Mouse (Mus musculus) CH12.LX (cell line): ENCODE measurements around the gene Slc35e1. TPM values are rescaled to one million over a fixed set of nuclear protein-coding genes. Genes with fewer than 3 reads are reported as not detected.
A peak's percentile ranks its signal among the peaks of the same experiment; 100 is the strongest.

ENCODE experiments used
- DNase-seq: peaks from one replicate; pipeline ENCODE4 v3.0.0-alpha.2; 2013; ENCODE audit errors: extremely low read depth
- H3K27ac ChIP-seq: 2 replicates; pipeline ENCODE4 v1.5.1; 2012; ENCODE audit warnings: low read depth, mild to moderate bottlenecking, control low read depth, moderate library complexity; ENCODE audit not compliant: insufficient read depth
- H3K27me3 ChIP-seq: replicated peaks from 2 replicates; pipeline ENCODE3; 2012; ENCODE audit warnings: inconsistent platforms
- H3K36me3 ChIP-seq, 2 experiments: replicated peaks in 1 of 2; 2 replicates each; pipeline versions ENCODE3 to v1.6.1; 2012; ENCODE audit warnings: inconsistent platforms in 1 of 2, low read length in 1 of 2, mild to moderate bottlenecking in 1 of 2, mixed read lengths in 1 of 2, moderate library complexity in 1 of 2; ENCODE audit not compliant: control insufficient read depth in 1 of 2, insufficient read depth in 1 of 2
- H3K4me1 ChIP-seq, 2 experiments: 2 replicates each; pipeline ENCODE4 v1.6.1; 2012; ENCODE audit warnings: inconsistent platforms in 1 of 2, moderate library complexity in 1 of 2; ENCODE audit not compliant: insufficient read depth in 2 of 2, control insufficient read depth in 1 of 2
- H3K4me2 ChIP-seq: 2 replicates; pipeline ENCODE4 v1.6.1; 2012; ENCODE audit warnings: low read depth, mild to moderate bottlenecking, control low read depth; ENCODE audit not compliant: poor library complexity, insufficient read depth, severe bottlenecking
- H3K4me3 ChIP-seq, 3 experiments: fragments of 150-350 bp in 1 of 3; sonication (generic) in 1 of 3; replicated peaks in 1 of 3; 2 replicates each; pipeline versions ENCODE3 to v1.5.1; 2011 to 2012; ENCODE audit warnings: low read depth in 2 of 3, low read length in 2 of 3, mild to moderate bottlenecking in 2 of 3, moderate library complexity in 2 of 3, control low read depth in 1 of 3, improper control_type of control experiment in 1 of 3, inconsistent platforms in 1 of 3, mixed read lengths in 1 of 3; ENCODE audit not compliant: poor library complexity in 1 of 3
- H3K79me2 ChIP-seq: replicated peaks from 2 replicates; pipeline ENCODE4 v1.6.1; 2012; ENCODE audit warnings: mild to moderate bottlenecking, moderate library complexity; ENCODE audit not compliant: control insufficient read depth, poor library complexity, insufficient read depth, severe bottlenecking; ENCODE audit errors: extremely low read depth
- H3K9ac ChIP-seq: 2 replicates; pipeline ENCODE4 v1.6.1; 2012; ENCODE audit warnings: low read depth, mild to moderate bottlenecking, control low read depth, moderate library complexity; ENCODE audit not compliant: insufficient read depth
- H3K9me3 ChIP-seq: replicated peaks from 2 replicates; pipeline ENCODE3; 2012; ENCODE audit warnings: low read length, inconsistent platforms, mixed read lengths
- BHLHE40 ChIP-seq: IDR thresholded peaks from 2 replicates; pipeline ENCODE4 v1.6.1; 2011; ENCODE audit warnings: mild to moderate bottlenecking, low read depth, low read length, improper control_type of control experiment
- CTCF ChIP-seq, 2 experiments: IDR thresholded peaks in 1 of 2; conservative IDR thresholded peaks in 1 of 2; 2 replicates each; pipeline ENCODE4 v1.5.1; 2011 to 2012; ENCODE audit warnings: low read depth in 2 of 2, low read length in 2 of 2, improper control_type of control experiment in 1 of 2, inconsistent platforms in 1 of 2, mild to moderate bottlenecking in 1 of 2, moderate library complexity in 1 of 2
- E2F4 ChIP-seq: IDR thresholded peaks from 2 replicates; pipeline ENCODE4 v1.6.1; 2011; ENCODE audit warnings: low read depth, low read length, improper control_type of control experiment; ENCODE audit not compliant: insufficient replicate concordance
- ELF1 ChIP-seq: IDR thresholded peaks from 2 replicates; pipeline ENCODE4 v1.6.1; 2014; ENCODE audit warnings: low read depth, mild to moderate bottlenecking, inconsistent platforms, low read length, improper control_type of control experiment
- ETS1 ChIP-seq: conservative IDR thresholded peaks from 2 replicates; pipeline ENCODE4 v1.6.1; 2012; ENCODE audit warnings: low read depth, mild to moderate bottlenecking, inconsistent platforms, low read length, improper control_type of control experiment, moderate library complexity
- GABPA ChIP-seq: IDR thresholded peaks from 2 replicates; pipeline ENCODE4 v1.6.1; 2012; ENCODE audit warnings: low read depth, low read length, improper control_type of control experiment, inconsistent platforms; ENCODE audit not compliant: insufficient replicate concordance
- IRF4 ChIP-seq: IDR thresholded peaks from 2 replicates; pipeline ENCODE4 v1.6.1; 2014; ENCODE audit warnings: low read depth, mild to moderate bottlenecking, inconsistent platforms, low read length, improper control_type of control experiment
- JUND ChIP-seq: conservative IDR thresholded peaks from 2 replicates; pipeline ENCODE4 v1.6.1; 2011; ENCODE audit warnings: low read depth, low read length, improper control_type of control experiment
- MAFK ChIP-seq: IDR thresholded peaks from 2 replicates; pipeline ENCODE4 v1.6.1; 2011; ENCODE audit warnings: low read length, improper control_type of control experiment; ENCODE audit not compliant: insufficient replicate concordance
- MAX ChIP-seq: IDR thresholded peaks from 2 replicates; pipeline ENCODE4 v1.6.1; 2011; ENCODE audit warnings: low read length, improper control_type of control experiment
- MAZ ChIP-seq: IDR thresholded peaks from 2 replicates; pipeline ENCODE4 v1.6.1; 2012; ENCODE audit warnings: low read depth, mild to moderate bottlenecking, inconsistent platforms, low read length, improper control_type of control experiment, moderate library complexity
- MXI1 ChIP-seq: IDR thresholded peaks from 2 replicates; pipeline ENCODE4 v1.6.1; 2011; ENCODE audit warnings: mild to moderate bottlenecking, low read depth, low read length, improper control_type of control experiment
- NELFE ChIP-seq: IDR thresholded peaks from 2 replicates; pipeline ENCODE4 v1.6.1; 2011; ENCODE audit warnings: low read depth, low read length, improper control_type of control experiment
- NRF1 ChIP-seq: IDR thresholded peaks from 2 replicates; pipeline ENCODE4 v1.6.1; 2014; ENCODE audit warnings: low read depth, mild to moderate bottlenecking, inconsistent platforms, low read length, improper control_type of control experiment, moderate library complexity
- RAD21 ChIP-seq: IDR thresholded peaks from 2 replicates; pipeline ENCODE4 v1.6.1; 2011; ENCODE audit warnings: low read depth, mild to moderate bottlenecking, low read length, improper control_type of control experiment, moderate library complexity
- SIN3A ChIP-seq: IDR thresholded peaks from 2 replicates; pipeline ENCODE4 v1.6.1; 2012; ENCODE audit warnings: low read length, improper control_type of control experiment, inconsistent platforms
- SMC3 ChIP-seq: IDR thresholded peaks from 2 replicates; pipeline ENCODE4 v1.6.1; 2011; ENCODE audit warnings: low read depth, low read length, improper control_type of control experiment
- USF2 ChIP-seq: conservative IDR thresholded peaks from 2 replicates; pipeline ENCODE4 v1.6.1; 2011; ENCODE audit warnings: low read depth, low read length, improper control_type of control experiment
- ZC3H11A ChIP-seq: IDR thresholded peaks from 2 replicates; pipeline ENCODE4 v1.6.1; 2012; ENCODE audit warnings: low read depth, mild to moderate bottlenecking, inconsistent platforms, low read length, improper control_type of control experiment
- ZKSCAN1 ChIP-seq: IDR thresholded peaks from 2 replicates; pipeline ENCODE4 v1.6.1; 2012; ENCODE audit warnings: low read depth, inconsistent platforms, low read length, improper control_type of control experiment, borderline replicate concordance
- ZNF384 ChIP-seq: IDR thresholded peaks from 2 replicates; pipeline ENCODE4 v1.6.1; 2012; ENCODE audit warnings: low read depth, low read length, improper control_type of control experiment, inconsistent platforms
- dilution Hi-C: fragments of 300-500 bp; cut with MboI; formaldehyde crosslinking; loops from 2 replicates; pipeline ENCODE4 v1.14.3; 2020; ENCODE audit warnings: low sequenced_read_pairs; ENCODE audit not compliant: extremely low pct_unique_long_range_greater_than_20kb, extremely low pct_ligation_motif_present
- in situ Hi-C: fragments of 300-500 bp; cut with MboI; formaldehyde crosslinking; loops from 3 replicates; pipeline ENCODE4 v1.14.3; 2019; ENCODE audit warnings: low sequenced_read_pairs, low pct_ligation_motif_present, low pct_unique_long_range_greater_than_20kb, mixed read lengths
- polyA plus RNA-seq: library from polyadenylated mRNA; unstranded; fragments of >175 nt; gene quantifications from 2 replicates; pipeline ENCODE4 v1.2.1, GENCODE M21; 2012; ENCODE audit warnings: low read depth; ENCODE audit not compliant: insufficient read length
- total RNA-seq, 2 experiments: library from RNA; depleted of rRNA; stranded (reverse); fragments of 300-350 nt in 1 of 2; fragments of >200 nt in 1 of 2; gene quantifications; 2 replicates each; pipeline ENCODE4 v1.2.3; 2012 to 2014

Slc35e1 gene
- total and polyA plus RNA-seq, 3 experiments = 19.8 to 28.7 (median 27.2) TPM

- no peak overlapping the region for H3K27ac ChIP-seq
- H3K4me1 ChIP-seq = no peaks in the 10 kb centered on the region; a peak in 1 of 4 replicates
- no peaks in the 10 kb centered on the region for H3K27me3 ChIP-seq
- no peak overlapping the region for H3K9ac ChIP-seq
- TF ChIP-seq SMC3 (no peak), MAZ (no peak), CTCF (conservative IDR thresholded peaks at IDR 0.05 in 1 of 2, IDR thresholded peaks at IDR 0.05 in 1 of 2; ENCODE audit: low read depth in 2 of 2, low read length in 2 of 2) (peak in 1 of 2 experiments; percentile 10; a peak in 2 of 4 replicates), MXI1 (no peak)
- DNase-seq = no peak
- H3K79me2 ChIP-seq = no peaks in the 10 kb centered on the region
- peaks cover 60 to 88% of the 10 kb centered on the region in 2 experiments for H3K36me3 ChIP-seq
- peaks cover 10% of the 10 kb centered on the region for H3K9me3 ChIP-seq
- H3K4me3 ChIP-seq = no peak overlapping the region
- in situ Hi-C loops = no loop called here
- H3K4me2 ChIP-seq = no peak overlapping the region
- dilution Hi-C loops = no loop called here
Measured at GRCm38 (mm10) chr8:72453904-72454303, 38.5 kb downstream of the Slc35e1 start.

DNA sequence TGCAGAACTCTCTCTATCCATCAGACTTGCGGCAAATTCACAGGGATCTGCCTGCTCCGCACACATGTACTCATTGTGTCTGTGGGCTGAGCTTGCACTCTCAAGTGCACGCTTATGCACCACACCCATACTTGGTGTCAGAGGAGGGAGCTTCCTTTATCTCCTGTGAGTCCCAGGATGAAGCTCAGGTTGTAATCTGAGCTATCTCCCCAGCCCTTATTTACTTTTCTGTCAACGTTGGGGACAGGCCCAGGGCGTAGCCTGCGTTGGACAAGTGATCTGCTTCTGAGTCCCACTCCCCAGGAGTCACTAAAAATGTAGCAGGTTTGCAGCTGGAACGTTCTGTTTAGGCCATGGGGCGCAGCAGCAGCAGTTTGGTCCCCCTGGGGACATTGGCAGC is 40.9 kb downstream of the Slc35e1 start:
- in situ Hi-C loops = no loop called here
- Histone ChIP-seq H3K4me2 (no peak overlapping the region), H3K9ac (no peak overlapping the region), H3K4me1 (peaks cover 0 to 8% of the 10 kb centered on the region in 2 experiments; a peak in 2 of 4 replicates)
- TF ChIP-seq CTCF (conservative IDR thresholded peaks at IDR 0.05 in 1 of 2, IDR thresholded peaks at IDR 0.05 in 1 of 2; ENCODE audit: low read depth in 2 of 2, low read length in 2 of 2) (no peak), ZKSCAN1 (no peak), IRF4 (no peak), JUND (no peak), E2F4 (no peak), ZC3H11A (no peak), RAD21 (no peak), USF2 (no peak), NRF1 (no peak), MAX (no peak), SIN3A (no peak), ZNF384 (no peak), ETS1 (no peak), MAFK (no peak), ELF1 (no peak), BHLHE40 (no peak), GABPA (no peak), NELFE (no peak)
- TF ChIP-seq, all 38 proteins: peak for 0
- Histone ChIP-seq H3K27ac (no peak overlapping the region), H3K36me3 (peaks cover 62 to 85% of the 10 kb centered on the region in 2 experiments), H3K9me3 (peaks cover 10% of the 10 kb centered on the region), H3K79me2 (peaks cover 2% of the 10 kb centered on the region; the same call in 1 of the 2 replicates), H3K4me3 (no peak overlapping the region), H3K27me3 (no peaks in the 10 kb centered on the region)
- dilution Hi-C loops = no loop called here
- DNase-seq = no peak
